Mouse (Mus musculus) testis, adult 2 months (tissue): ENCODE results near the gene Hpdl.
"Not testable (repeated sequence)": the region's sequence is repeated elsewhere in the genome, so short reads cannot be mapped to it uniquely, and the experiment has no call there.

Experiments
- CTCF ChIP-seq: fragments of 200-500 bp; IDR thresholded peaks from 2 replicates; pipeline ENCODE4 v1.5.1; 2012; ENCODE audit warnings: low read depth, mild to moderate bottlenecking, inconsistent platforms, low read length, moderate library complexity; ENCODE audit not compliant: control insufficient read depth, insufficient read depth, insufficient replicate concordance
- POLR2A ChIP-seq: fragments of 200-500 bp; IDR thresholded peaks from 2 replicates; pipeline ENCODE4 v1.6.1; 2012; ENCODE audit warnings: low read depth, mild to moderate bottlenecking, inconsistent platforms, low read length, moderate library complexity; ENCODE audit not compliant: control insufficient read depth

- TF ChIP-seq POLR2A, CTCF: not testable (repeated sequence)
Measured at GRCm38 (mm10) chr4:116840096-116840495, 18.6 kb upstream of the Hpdl start.
